26 mouse cellular contexts compared by ENCODE assay signal in genomic region chr1:67183532-67183931, GRCm38 (mm10).
DNase-seq lines count a peak whose midpoint lies in the region; ATAC-seq and TF ChIP-seq lines count a peak whose summit lies in the region.
"Had no signal": no experiment of that assay in that cellular context is flagged by ENCODE, and none has a peak within 500 bp of the region (broad histone marks: within the 10 kb centered on the region; RNA-seq: fewer than 3 reads in every experiment).

No protein-coding gene starts in this region.

- no peak overlapping the region for H3K9ac ChIP-seq in forebrain, embryonic 14.5 days (ENCODE audit: low read length)
- H3K9ac ChIP-seq in forebrain, embryonic 12.5 days: no peak overlapping the region
- H3K9ac ChIP-seq in intestine, postnatal 0 days (ENCODE audit: low read depth, low read length): no peak overlapping the region
- H3K9ac ChIP-seq: embryonic facial prominence, embryonic 12.5 days; hindbrain, embryonic 15.5 days; liver, postnatal 0 days; neural tube, embryonic 13.5 days had no signal

- no peak overlapping the region for H3K4me3 ChIP-seq in forebrain, embryonic 14.5 days (ENCODE audit: low read depth, low read length)
- no peak overlapping the region for H3K4me3 ChIP-seq in forebrain, embryonic 12.5 days (replicated peaks)
- no peak overlapping the region for H3K4me3 ChIP-seq in intestine, postnatal 0 days (ENCODE audit: low read depth, low read length)
- H3K4me3 ChIP-seq: embryonic facial prominence, embryonic 12.5 days; erythroblast, embryonic 14.5 days; hindbrain, embryonic 15.5 days; limb, embryonic 10.5 days; megakaryocyte, embryonic 14.5 days; neural tube, embryonic 13.5 days had no signal

- WGBS in forebrain, embryonic 14.5 days: 65% methylated on average over 6 of the region's 6 CpGs
- 82% methylated on average over 6 of the region's 6 CpGs for WGBS in forebrain, embryonic 12.5 days
- WGBS in intestine, postnatal 0 days: 68% methylated on average over 6 of the region's 6 CpGs

- no peak for TF ChIP-seq CTCF in intestine, postnatal 0 days (IDR thresholded peaks at IDR 0.05; ENCODE audit: low read depth)

- H3K4me1 ChIP-seq in forebrain, embryonic 14.5 days (ENCODE audit: control insufficient read depth, insufficient read depth, low read length): no peaks in the 10 kb centered on the region
- H3K4me1 ChIP-seq in forebrain, embryonic 12.5 days: no peaks in the 10 kb centered on the region
- H3K4me1 ChIP-seq in intestine, postnatal 0 days (replicated peaks; ENCODE audit: control insufficient read depth, insufficient read depth, low read length): no peaks in the 10 kb centered on the region
- H3K4me1 ChIP-seq: embryonic facial prominence, embryonic 12.5 days; hindbrain, embryonic 15.5 days; limb, embryonic 10.5 days; megakaryocyte, embryonic 14.5 days had no signal

- intact Hi-C loops in left cerebral cortex, postnatal 4 days (cut with DNase I): no loop called here
- intact Hi-C loops in left cerebral cortex, postnatal 25 days (cut with DNase I): no loop called here

- no peaks in the 10 kb centered on the region for H3K36me3 ChIP-seq in forebrain, embryonic 14.5 days (ENCODE audit: control insufficient read depth, insufficient read depth, low read length)
- H3K36me3 ChIP-seq in forebrain, embryonic 12.5 days (replicated peaks): no peaks in the 10 kb centered on the region
- peaks cover 7% of the 10 kb centered on the region; the same call in 1 of the 2 replicates for H3K36me3 ChIP-seq in intestine, postnatal 0 days (ENCODE audit: control insufficient read depth, insufficient read depth)
- H3K36me3 ChIP-seq: embryonic facial prominence, embryonic 12.5 days; hindbrain, embryonic 15.5 days; limb, embryonic 10.5 days; neural tube, embryonic 13.5 days had no signal

- no peak overlapping the region for H3K27ac ChIP-seq in forebrain, embryonic 14.5 days (ENCODE audit: low read depth, low read length)
- no peak overlapping the region for H3K27ac ChIP-seq in forebrain, embryonic 12.5 days
- H3K27ac ChIP-seq in intestine, postnatal 0 days (ENCODE audit: low read depth, low read length): no peak overlapping the region
- H3K27ac ChIP-seq: embryonic facial prominence, embryonic 12.5 days; hindbrain, embryonic 15.5 days; kidney, postnatal 0 days; limb, embryonic 10.5 days; neural tube, embryonic 13.5 days had no signal

- H3K4me2 ChIP-seq in forebrain, embryonic 14.5 days (ENCODE audit: low read length): no peak overlapping the region
- no peak overlapping the region for H3K4me2 ChIP-seq in forebrain, embryonic 12.5 days
- no peak overlapping the region for H3K4me2 ChIP-seq in intestine, postnatal 0 days (replicated peaks; ENCODE audit: low read depth)
- H3K4me2 ChIP-seq: embryonic facial prominence, embryonic 12.5 days; hindbrain, embryonic 15.5 days; neural tube, embryonic 13.5 days had no signal

- DNase-seq in forebrain, embryonic 14.5 days (ENCODE audit: low spot score): peak; percentile 75
- peak; percentile 44 for DNase-seq in left cerebral cortex, adult 11 months (ENCODE audit: low spot score)
- DNase-seq in left cerebral cortex, postnatal 4 days: no peak
- peak; percentile 35 to 91 for DNase-seq in left cerebral cortex, postnatal 25 days (ENCODE audit: low spot score in 2 of 2)
- peak; percentile 72 for DNase-seq in telencephalon, adult 2 months (ENCODE audit: low read depth, low spot score)
- no peak for DNase-seq in gastrocnemius, adult 18-20 months (ENCODE audit: low spot score)
- DNase-seq: adrenal gland, adult 8-10 months; cerebellum, adult 9-11 months; gastrocnemius, postnatal 14 days; heart, adult 18-20 months; heart, postnatal 36 days; kidney, adult 18-20 months; liver, postnatal 0 days; lung, postnatal 14 days; midbrain, embryonic 14.5 days had no signal

- H3K27me3 ChIP-seq in forebrain, embryonic 14.5 days (replicated peaks; ENCODE audit: control insufficient read depth, insufficient read depth, low read length): no peaks in the 10 kb centered on the region
- H3K27me3 ChIP-seq in forebrain, embryonic 12.5 days: no peaks in the 10 kb centered on the region
- H3K27me3 ChIP-seq in intestine, postnatal 0 days (replicated peaks; ENCODE audit: control insufficient read depth, insufficient read depth, low read length): no peaks in the 10 kb centered on the region
- H3K27me3 ChIP-seq: embryonic facial prominence, embryonic 12.5 days; hindbrain, embryonic 15.5 days; megakaryocyte, embryonic 14.5 days; neural tube, embryonic 13.5 days had no signal

- peak; percentile 69; the same call in 1 of the 2 replicates for ATAC-seq in forebrain, embryonic 14.5 days
- ATAC-seq in forebrain, embryonic 12.5 days (ENCODE audit: low FRiP score): no peak
- ATAC-seq in intestine, postnatal 0 days: no peak
- ATAC-seq: CD4-positive, CD25-positive, alpha-beta regulatory T cell, adult 4 months; Patski had no signal

- H3K9me3 ChIP-seq in forebrain, embryonic 14.5 days (replicated peaks; ENCODE audit: control insufficient read depth, low read length): no peaks in the 10 kb centered on the region
- H3K9me3 ChIP-seq in forebrain, embryonic 12.5 days: no peaks in the 10 kb centered on the region
- no peaks in the 10 kb centered on the region for H3K9me3 ChIP-seq in intestine, postnatal 0 days (ENCODE audit: control insufficient read depth)
- H3K9me3 ChIP-seq: embryonic facial prominence, embryonic 12.5 days; hindbrain, embryonic 15.5 days; limb, embryonic 10.5 days; megakaryocyte, embryonic 14.5 days; neural tube, embryonic 13.5 days had no signal

Comparison
In these comparisons a context has a peak if more than half of its experiments do, and no peak if none do; other contexts are left out.
1. DNase-seq: peak in forebrain, embryonic 14.5 days (single experiment), left cerebral cortex, adult 11 months (single experiment), left cerebral cortex, postnatal 25 days (2 of 2) and telencephalon, adult 2 months (single experiment); none in left cerebral cortex, postnatal 4 days (single experiment) and gastrocnemius, adult 18-20 months (single experiment).